Mouse (Mus musculus): ENCODE measurements at regions not wholly inside any gene's neighbourhood (a gene's known extent, or its start where the extent isn't known, plus 50 kb on each side); places are given as distances from the start of the nearest gene placed in this dataset.

- Histone ChIP-seq H3K4me2 (no peak overlapping the region), H3K4me3 (no peak overlapping the region), H3K36me3 (no peaks in the 10 kb centered on the region), H3K9ac (no peak overlapping the region), H3K9me3 (no peaks in the 10 kb centered on the region), H3K27me3 (no peaks in the 10 kb centered on the region), H3K4me1 (replicated peaks) (no peaks in the 10 kb centered on the region), H3K27ac (no peak overlapping the region)
- WGBS, result 81% methylated on average over 1 of the region's 1 CpGs
- no peak for ATAC-seq (ENCODE audit: low FRiP score)
Measured at GRCm38 (mm10) chr15:69346065-69346464, 2845.4 kb upstream of the Lrrc6 start.

- 53% methylated on average over 2 of the region's 2 CpGs for WGBS
- Histone ChIP-seq H3K9me3 (no peaks in the 10 kb centered on the region), H3K36me3 (no peaks in the 10 kb centered on the region), H3K9ac (no peak overlapping the region), H3K4me1 (replicated peaks) (no peaks in the 10 kb centered on the region), H3K27ac (no peak overlapping the region), H3K4me2 (no peak overlapping the region), H3K4me3 (no peak overlapping the region), H3K27me3 (no peaks in the 10 kb centered on the region)
- ATAC-seq (ENCODE audit: low FRiP score), result no peak
Measured at GRCm38 (mm10) chr15:69342759-69343158, 2842.0 kb upstream of the Lrrc6 start.

GRCm38 (mm10) chr15:69336491-69336890 is 2835.8 kb upstream of the Lrrc6 start:
- H3K9ac ChIP-seq, result no peak overlapping the region
- H3K27me3 ChIP-seq, result no peaks in the 10 kb centered on the region
- no peaks in the 10 kb centered on the region for H3K9me3 ChIP-seq
- 80% methylated on average over 2 of the region's 2 CpGs for WGBS
- no peaks in the 10 kb centered on the region for H3K4me1 ChIP-seq (replicated peaks)
- no peak for ATAC-seq (ENCODE audit: low FRiP score)
- H3K27ac ChIP-seq, result no peak overlapping the region
- H3K36me3 ChIP-seq, result no peaks in the 10 kb centered on the region
- no peak overlapping the region for H3K4me3 ChIP-seq
- H3K4me2 ChIP-seq, result no peak overlapping the region

GRCm38 (mm10) chr15:69326537-69326936 is 2825.8 kb upstream of the Lrrc6 start:
- Histone ChIP-seq H3K4me3 (no peak overlapping the region), H3K4me1 (replicated peaks) (no peaks in the 10 kb centered on the region), H3K27me3 (no peaks in the 10 kb centered on the region), H3K9ac (no peak overlapping the region), H3K9me3 (no peaks in the 10 kb centered on the region), H3K4me2 (no peak overlapping the region), H3K36me3 (no peaks in the 10 kb centered on the region), H3K27ac (no peak overlapping the region)
- no peak for ATAC-seq (ENCODE audit: low FRiP score)

- Histone ChIP-seq H3K4me3 (no peak overlapping the region), H3K27me3 (no peaks in the 10 kb centered on the region), H3K9me3 (no peaks in the 10 kb centered on the region), H3K9ac (no peak overlapping the region), H3K36me3 (no peaks in the 10 kb centered on the region), H3K27ac (no peak overlapping the region), H3K4me2 (no peak overlapping the region), H3K4me1 (replicated peaks) (no peaks in the 10 kb centered on the region)
- 79% methylated on average over 5 of the region's 5 CpGs for WGBS
- ATAC-seq (ENCODE audit: low FRiP score), result no peak
Measured at GRCm38 (mm10) chr15:69303100-69303499, 2802.4 kb upstream of the Lrrc6 start.

GRCm38 (mm10) chr15:69291273-69291672 is 2790.6 kb upstream of the Lrrc6 start:
- Histone ChIP-seq H3K27me3 (no peaks in the 10 kb centered on the region), H3K9me3 (no peaks in the 10 kb centered on the region), H3K27ac (no peak overlapping the region), H3K4me1 (replicated peaks) (no peaks in the 10 kb centered on the region), H3K36me3 (no peaks in the 10 kb centered on the region), H3K4me3 (no peak overlapping the region), H3K4me2 (no peak overlapping the region), H3K9ac (no peak overlapping the region)
- WGBS, result 55% methylated on average over 1 of the region's 1 CpGs
- no peak for ATAC-seq (ENCODE audit: low FRiP score)

- no peak overlapping the region for H3K9ac ChIP-seq
- H3K27ac ChIP-seq, result no peak overlapping the region
- ATAC-seq (ENCODE audit: low FRiP score), result no peak
- H3K4me3 ChIP-seq, result no peak overlapping the region
- no peaks in the 10 kb centered on the region for H3K27me3 ChIP-seq
- no peaks in the 10 kb centered on the region for H3K4me1 ChIP-seq (replicated peaks)
- no peak overlapping the region for H3K4me2 ChIP-seq
- no peaks in the 10 kb centered on the region for H3K9me3 ChIP-seq
- no peaks in the 10 kb centered on the region for H3K36me3 ChIP-seq
Measured at GRCm38 (mm10) chr15:69275546-69276255, 2775.0 kb upstream of the Lrrc6 start.

GRCm38 (mm10) chr15:69274225-69274766 is 2773.6 kb upstream of the Lrrc6 start:
- no peaks in the 10 kb centered on the region for H3K4me1 ChIP-seq (replicated peaks)
- no peak overlapping the region for H3K4me3 ChIP-seq
- WGBS, result 72% methylated on average over 8 of the region's 8 CpGs
- H3K9ac ChIP-seq, result no peak overlapping the region
- no peak for ATAC-seq (ENCODE audit: low FRiP score)
- no peak overlapping the region for H3K27ac ChIP-seq
- H3K9me3 ChIP-seq, result no peaks in the 10 kb centered on the region
- no peaks in the 10 kb centered on the region for H3K27me3 ChIP-seq
- H3K36me3 ChIP-seq, result no peaks in the 10 kb centered on the region
- no peak overlapping the region for H3K4me2 ChIP-seq

- Histone ChIP-seq H3K27me3 (no peaks in the 10 kb centered on the region), H3K9me3 (no peaks in the 10 kb centered on the region), H3K4me1 (replicated peaks) (no peaks in the 10 kb centered on the region), H3K4me3 (no peak overlapping the region), H3K4me2 (no peak overlapping the region), H3K27ac (no peak overlapping the region), H3K36me3 (no peaks in the 10 kb centered on the region), H3K9ac (no peak overlapping the region)
- 84% methylated on average over 1 of the region's 1 CpGs for WGBS
- ATAC-seq (ENCODE audit: low FRiP score), result no peak
Measured at GRCm38 (mm10) chr15:69273518-69273917, 2772.8 kb upstream of the Lrrc6 start.

- no peaks in the 10 kb centered on the region for H3K9me3 ChIP-seq
- no peaks in the 10 kb centered on the region for H3K27me3 ChIP-seq
- H3K4me2 ChIP-seq, result no peak overlapping the region
- H3K4me1 ChIP-seq (replicated peaks), result peaks cover 4% of the 10 kb centered on the region
- 95% methylated on average over 1 of the region's 1 CpGs for WGBS
- no peak overlapping the region for H3K4me3 ChIP-seq
- H3K36me3 ChIP-seq, result no peaks in the 10 kb centered on the region
- no peak overlapping the region for H3K27ac ChIP-seq
- H3K9ac ChIP-seq, result no peak overlapping the region
- no peak for ATAC-seq (ENCODE audit: low FRiP score)
Measured at GRCm38 (mm10) chr15:69261940-69262339, 2761.2 kb upstream of the Lrrc6 start.

- H3K27ac ChIP-seq, result no peak overlapping the region
- H3K36me3 ChIP-seq, result no peaks in the 10 kb centered on the region
- WGBS, result 57% methylated on average over 3 of the region's 3 CpGs
- no peak overlapping the region for H3K4me3 ChIP-seq
- H3K9ac ChIP-seq, result no peak overlapping the region
- no peak overlapping the region for H3K4me2 ChIP-seq
- H3K27me3 ChIP-seq, result no peaks in the 10 kb centered on the region
- peaks cover 4% of the 10 kb centered on the region for H3K4me1 ChIP-seq (replicated peaks)
- ATAC-seq (ENCODE audit: low FRiP score), result no peak
- no peaks in the 10 kb centered on the region for H3K9me3 ChIP-seq
Measured at GRCm38 (mm10) chr15:69257161-69257778, 2756.6 kb upstream of the Lrrc6 start.

GRCm38 (mm10) chr15:69253698-69254097 is 2753.0 kb upstream of the Lrrc6 start:
- no peak for ATAC-seq (ENCODE audit: low FRiP score)
- H3K4me1 ChIP-seq (replicated peaks), result peaks cover 4% of the 10 kb centered on the region
- no peak overlapping the region for H3K4me2 ChIP-seq
- 93% methylated on average over 2 of the region's 2 CpGs for WGBS
- no peak overlapping the region for H3K27ac ChIP-seq
- no peaks in the 10 kb centered on the region for H3K9me3 ChIP-seq
- no peaks in the 10 kb centered on the region for H3K27me3 ChIP-seq
- H3K36me3 ChIP-seq, result no peaks in the 10 kb centered on the region
- no peak overlapping the region for H3K4me3 ChIP-seq
- no peak overlapping the region for H3K9ac ChIP-seq

- no peak overlapping the region for H3K4me3 ChIP-seq
- H3K4me1 ChIP-seq (replicated peaks), result no peaks in the 10 kb centered on the region
- 95% methylated on average over 3 of the region's 3 CpGs for WGBS
- no peak overlapping the region for H3K9ac ChIP-seq
- H3K4me2 ChIP-seq, result no peak overlapping the region
- no peak for ATAC-seq (ENCODE audit: low FRiP score)
- H3K9me3 ChIP-seq, result no peaks in the 10 kb centered on the region
- no peaks in the 10 kb centered on the region for H3K27me3 ChIP-seq
- no peaks in the 10 kb centered on the region for H3K36me3 ChIP-seq
- no peak overlapping the region for H3K27ac ChIP-seq
Measured at GRCm38 (mm10) chr15:69252095-69252494, 2751.4 kb upstream of the Lrrc6 start.

All from hindbrain, embryonic 13.5 days (tissue).